Mouse (Mus musculus) heart, adult 2 months (tissue): ENCODE measurements around the gene Dzip1. TPM values are rescaled to one million over a fixed set of nuclear protein-coding genes. Genes with fewer than 3 reads are reported as not detected.
A peak's percentile ranks its signal among the peaks of the same experiment; 100 is the strongest.

ENCODE experiments used
- DNase-seq, 2 experiments: peaks; one replicate each; pipeline ENCODE4 v3.0.0; 2021
- H3K27ac ChIP-seq: fragments of 200-600 bp; 2 replicates; pipeline ENCODE4 v1.8.1; 2022
- H3K27me3 ChIP-seq: fragments of 200-500 bp; 2 replicates; pipeline ENCODE4 v1.6.1; 2012; ENCODE audit warnings: mild to moderate bottlenecking, low read length, inconsistent platforms, mixed read lengths; ENCODE audit not compliant: control insufficient read depth, insufficient read depth
- H3K36me3 ChIP-seq: fragments of 200-500 bp; 2 replicates; pipeline ENCODE4 v1.6.1; 2012; ENCODE audit warnings: low read length, inconsistent platforms; ENCODE audit not compliant: control insufficient read depth, insufficient read depth
- H3K4me1 ChIP-seq: fragments of 200-500 bp; 2 replicates; pipeline ENCODE4 v1.6.1; 2011; ENCODE audit warnings: low read length; ENCODE audit not compliant: control insufficient read depth, insufficient read depth
- H3K4me3 ChIP-seq: fragments of 200-600 bp; 2 replicates; pipeline ENCODE4 v1.8.1; 2022
- H3K79me2 ChIP-seq: fragments of 200-500 bp; replicated peaks from 2 replicates; pipeline ENCODE4 v1.6.1; 2012; ENCODE audit warnings: mild to moderate bottlenecking, inconsistent platforms, low read length, moderate library complexity, mixed read lengths; ENCODE audit not compliant: control insufficient read depth, insufficient read depth
- H3K9ac ChIP-seq: fragments of 200-500 bp; 2 replicates; pipeline ENCODE4 v1.6.1; 2012; ENCODE audit warnings: low read depth, mild to moderate bottlenecking, control low read depth, inconsistent platforms, low read length, mixed read lengths
- CTCF ChIP-seq: fragments of 200-600 bp; IDR thresholded peaks from 2 replicates; pipeline ENCODE4 v1.8.1; 2022; ENCODE audit warnings: antibody characterized with exemption, mild to moderate bottlenecking, moderate library complexity
- EP300 ChIP-seq: fragments of 200-500 bp; IDR thresholded peaks from 2 replicates; pipeline ENCODE4 v1.6.1; 2011; ENCODE audit warnings: low read depth, low read length, control low read depth; ENCODE audit not compliant: insufficient read depth
- POLR2A ChIP-seq: fragments of 200-500 bp; IDR thresholded peaks from 2 replicates; pipeline ENCODE4 v1.6.1; 2011; ENCODE audit warnings: mild to moderate bottlenecking, low read depth, low read length, control low read depth; ENCODE audit not compliant: insufficient read depth
- WGBS: fragments of 180-500 bp; shearing (Covaris S2); methylation state at CpG from one replicate; pipeline ENCODE4 v1.1.7; 2018; 5-methylcytosine and 5-hydroxymethylcytosine counted together
- intact Hi-C: fragments of 180-260 bp; cut with DNase I; formaldehyde crosslinking; loops from one replicate; pipeline ENCODE4 v1.15.1; 2025
- polyA plus RNA-seq: library from polyadenylated mRNA; depleted of rRNA; stranded (reverse); fragments of >200 nt; gene quantifications from 2 replicates; pipeline ENCODE4 v1.2.3, GENCODE M21; 2012
- total RNA-seq, 2 experiments: library from RNA; stranded (reverse); gene quantifications; 2 replicates each; pipeline ENCODE4 v1.2.3; 2021

Gene Dzip1
- total and polyA plus RNA-seq, 3 experiments = 1.9 to 2.8 (median 2.2) TPM

- Histone ChIP-seq H3K4me1 (no peaks in the 10 kb centered on the region), H3K4me3 (no peak overlapping the region), H3K27ac (no peak overlapping the region), H3K27me3 (no peaks in the 10 kb centered on the region), H3K9ac (no peak overlapping the region), H3K36me3 (no peaks in the 10 kb centered on the region), H3K79me2 (no peaks in the 10 kb centered on the region)
- TF ChIP-seq EP300 (no peak), POLR2A (no peak), CTCF (no peak)
- intact Hi-C loops = no loop called here
- DNase-seq = no peak
- WGBS = 72% methylated on average over 10 of the region's 10 CpGs
Measured at GRCm38 (mm10) chr14:118874786-118875415, 50.4 kb downstream of the Dzip1 start.

- whole genome bisulfite sequencing = 85% methylated on average over 4 of the region's 4 CpGs
- no peaks in the 10 kb centered on the region for H3K27me3 ChIP-seq
- H3K36me3 ChIP-seq = no peaks in the 10 kb centered on the region
- H3K79me2 ChIP-seq = no peaks in the 10 kb centered on the region
- no peak for DNase-seq
- H3K9ac ChIP-seq = no peak overlapping the region
- H3K27ac ChIP-seq = no peak overlapping the region
- TF ChIP-seq EP300 = no peak
- no peak for TF ChIP-seq POLR2A
- no peak for TF ChIP-seq CTCF
- intact Hi-C loops = no loop called here
- H3K4me3 ChIP-seq = no peak overlapping the region
- no peaks in the 10 kb centered on the region for H3K4me1 ChIP-seq
Measured at GRCm38 (mm10) chr14:118874126-118874525, 51.1 kb downstream of the Dzip1 start.

GRCm38 (mm10) chr14:118869712-118870111, 55.5 kb downstream of the Dzip1 start:
- Histone ChIP-seq H3K27me3 (no peaks in the 10 kb centered on the region), H3K4me1 (no peaks in the 10 kb centered on the region), H3K36me3 (no peaks in the 10 kb centered on the region), H3K27ac (no peak overlapping the region), H3K79me2 (no peaks in the 10 kb centered on the region), H3K9ac (no peak overlapping the region), H3K4me3 (no peak overlapping the region)
- intact Hi-C loops = no loop called here
- 56% methylated on average over 6 of the region's 6 CpGs for WGBS
- TF ChIP-seq POLR2A = no peak
- no peak for TF ChIP-seq CTCF
- TF ChIP-seq EP300 = no peak
- peak in 1 of 2 experiments; percentile 13 for DNase-seq

- DNase-seq = no peak
- intact Hi-C loops = no loop called here
- H3K36me3 ChIP-seq = no peaks in the 10 kb centered on the region
- H3K79me2 ChIP-seq = no peaks in the 10 kb centered on the region
- no peak overlapping the region for H3K4me3 ChIP-seq
- TF ChIP-seq EP300 = no peak
- TF ChIP-seq POLR2A = no peak
- no peak for TF ChIP-seq CTCF
- no peak overlapping the region for H3K9ac ChIP-seq
- H3K4me1 ChIP-seq = no peaks in the 10 kb centered on the region
- no peaks in the 10 kb centered on the region for H3K27me3 ChIP-seq
- H3K27ac ChIP-seq = no peak overlapping the region
- 88% methylated on average over 13 of the region's 13 CpGs for WGBS
Measured at GRCm38 (mm10) chr14:118868102-118868724, 57.0 kb downstream of the Dzip1 start.

- H3K4me3 ChIP-seq = no peak overlapping the region
- H3K4me1 ChIP-seq = no peaks in the 10 kb centered on the region
- H3K27ac ChIP-seq = no peak overlapping the region
- TF ChIP-seq CTCF (no peak), EP300 (no peak), POLR2A (no peak)
- intact Hi-C loops = no loop called here
- H3K9ac ChIP-seq = no peak overlapping the region
- no peak for DNase-seq
- no peaks in the 10 kb centered on the region for H3K36me3 ChIP-seq
- no peaks in the 10 kb centered on the region for H3K27me3 ChIP-seq
- no peaks in the 10 kb centered on the region for H3K79me2 ChIP-seq
- 69% methylated on average over 6 of the region's 6 CpGs for WGBS
Measured at GRCm38 (mm10) chr14:118867366-118867765, 57.9 kb downstream of the Dzip1 start.

- no peak overlapping the region for H3K4me3 ChIP-seq
- no peaks in the 10 kb centered on the region for H3K4me1 ChIP-seq
- H3K27ac ChIP-seq = no peak overlapping the region
- no peaks in the 10 kb centered on the region for H3K27me3 ChIP-seq
- no peaks in the 10 kb centered on the region for H3K79me2 ChIP-seq
- intact Hi-C loops = no loop called here
- DNase-seq = no peak
- H3K9ac ChIP-seq = no peak overlapping the region
- WGBS = 59% methylated on average over 10 of the region's 10 CpGs
- TF ChIP-seq POLR2A = no peak
- no peak for TF ChIP-seq EP300
- TF ChIP-seq CTCF = no peak
- no peaks in the 10 kb centered on the region for H3K36me3 ChIP-seq
Measured at GRCm38 (mm10) chr14:118866014-118866811, 59.0 kb downstream of the Dzip1 start.
